Mouse (Mus musculus) small intestine, adult 2 months (tissue): Measurements from ENCODE around the gene Rnf20.

Experiments
- CTCF ChIP-seq: fragments of 200-500 bp; IDR thresholded peaks from 2 replicates; pipeline ENCODE4 v1.5.1; 2012; ENCODE audit warnings: low read depth, mild to moderate bottlenecking, control low read depth, inconsistent platforms, low read length, moderate library complexity, mixed read lengths; ENCODE audit not compliant: insufficient replicate concordance, insufficient read length; ENCODE audit errors: extremely low read depth
- POLR2A ChIP-seq: fragments of 200-500 bp; IDR thresholded peaks from 2 replicates; pipeline ENCODE4 v1.6.1; 2012; ENCODE audit warnings: low read depth, mild to moderate bottlenecking, control low read depth, inconsistent platforms, low read length, moderate library complexity

DNA sequence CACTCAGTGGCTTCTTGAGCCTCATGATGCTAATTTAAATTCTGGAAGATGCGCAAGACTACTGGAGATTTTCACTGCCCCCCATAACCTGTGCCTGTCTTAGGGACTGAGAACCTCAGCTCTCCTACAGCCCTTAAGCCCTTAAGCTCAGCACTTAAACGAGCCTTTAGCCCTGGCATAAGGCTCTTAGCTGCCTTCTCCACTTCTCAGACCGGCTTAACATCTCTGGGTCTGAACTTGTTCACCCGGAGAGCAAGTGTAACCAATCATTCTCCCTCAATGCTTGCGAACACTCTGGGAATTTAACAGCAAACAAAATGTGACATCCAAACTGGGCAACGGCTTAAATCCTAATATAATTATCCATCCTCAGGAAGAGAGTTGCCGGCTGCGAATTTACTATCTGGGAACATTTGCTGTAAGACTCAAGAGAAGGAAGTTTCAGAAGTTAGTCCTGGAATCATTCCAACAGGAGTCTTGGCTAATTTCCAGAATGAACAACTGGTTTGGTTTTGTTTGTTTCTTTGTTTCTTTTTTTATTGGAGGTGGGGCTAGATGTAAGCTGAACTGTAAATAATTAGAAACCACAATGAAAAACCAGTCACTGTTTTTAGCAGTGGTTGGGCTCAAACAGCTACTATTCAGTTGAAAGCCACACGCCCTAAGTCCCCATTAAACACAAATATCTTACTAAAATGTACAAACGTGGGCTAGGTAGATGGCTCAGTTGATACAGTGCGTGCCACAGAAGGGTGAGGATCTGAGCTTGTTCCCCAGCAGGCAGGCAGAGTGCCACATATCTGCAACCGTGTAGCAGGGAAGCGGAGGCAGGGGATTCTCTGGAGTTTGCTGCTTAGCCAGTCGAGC lies 47.6 kb upstream of the Rnf20 start:
- no peak for TF ChIP-seq CTCF
- TF ChIP-seq POLR2A, result no peak
